Mouse (Mus musculus): ENCODE measurements around the gene Rom1.

Gene Rom1

DNA sequence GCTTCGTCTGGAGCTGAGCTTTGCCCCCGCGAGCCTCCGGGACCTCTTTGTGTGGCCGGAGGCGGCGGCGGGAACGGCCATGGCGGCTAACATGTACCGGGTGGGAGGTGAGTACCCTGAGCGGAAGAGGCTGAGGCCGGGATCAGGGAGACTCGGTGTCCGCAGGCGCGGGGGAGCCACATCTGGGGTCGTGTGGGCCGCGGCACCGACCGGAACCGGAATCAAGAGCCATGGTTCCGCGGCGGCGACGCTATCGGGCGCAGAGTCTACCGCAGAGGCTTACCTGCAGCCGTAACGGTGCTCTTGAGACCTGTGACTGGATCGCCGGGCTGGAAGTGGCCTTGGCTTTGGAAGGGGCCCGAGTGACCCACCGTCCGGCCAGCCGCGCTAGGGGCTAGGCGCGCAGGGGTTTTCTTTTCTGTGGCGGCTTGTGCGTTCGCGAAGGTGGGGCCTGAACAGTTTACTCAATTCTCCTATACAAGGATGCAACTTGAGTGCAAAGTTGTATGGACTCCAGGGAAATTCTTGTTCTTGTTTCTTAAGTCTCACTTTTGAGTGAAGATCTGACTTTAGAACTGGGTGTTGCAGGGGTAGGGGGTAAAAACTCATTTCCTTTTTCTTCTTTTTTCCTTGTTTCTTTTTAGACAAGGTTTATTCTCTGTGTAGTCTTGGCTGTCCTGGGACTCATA is 13.3 kb upstream of the Rom1 start:
- no peak for DNase-seq (ENCODE audit: low read depth)

DNA sequence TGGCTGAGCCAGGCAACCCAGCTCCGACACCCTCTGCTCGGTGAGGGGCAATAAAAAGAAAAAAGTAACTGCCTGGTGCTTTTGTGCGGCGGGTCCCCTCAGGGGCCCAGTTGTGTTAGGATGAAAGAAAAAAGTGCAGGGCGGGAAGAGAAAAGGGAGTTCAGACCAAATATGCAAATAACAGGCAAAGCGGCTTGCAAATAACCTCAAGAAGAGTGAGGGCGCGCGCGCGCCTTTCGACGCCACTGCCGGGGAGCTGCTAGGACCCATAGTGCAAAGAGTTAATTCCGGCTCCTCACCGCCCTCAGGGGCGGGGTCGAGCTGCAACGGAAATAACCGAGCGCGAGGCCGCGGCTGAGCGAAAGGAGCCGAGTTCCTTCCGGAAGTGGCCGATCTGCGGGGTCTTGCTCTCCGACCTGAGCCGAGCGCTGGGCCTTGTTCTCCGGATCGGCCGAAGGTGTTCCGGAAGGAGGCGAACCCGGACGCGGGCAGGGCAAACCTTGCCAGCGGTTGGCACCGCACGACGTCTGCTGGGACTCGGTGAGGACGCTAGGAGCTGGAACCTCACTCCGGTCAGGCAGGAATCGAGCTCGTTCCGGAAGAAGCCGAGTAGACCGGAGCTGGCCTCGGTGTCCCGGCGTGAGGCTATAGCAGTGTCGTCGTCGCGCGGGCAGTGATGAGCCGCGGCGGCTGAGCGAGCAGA is 12.5 kb upstream of the Rom1 start, which contains the start of gene Mta2:
Gene Mta2, plus strand, starts transcription at position 361 of the 703 bp plus-strand sequence.
- peak; percentile 93 for DNase-seq (ENCODE audit: low read depth)

DNA sequence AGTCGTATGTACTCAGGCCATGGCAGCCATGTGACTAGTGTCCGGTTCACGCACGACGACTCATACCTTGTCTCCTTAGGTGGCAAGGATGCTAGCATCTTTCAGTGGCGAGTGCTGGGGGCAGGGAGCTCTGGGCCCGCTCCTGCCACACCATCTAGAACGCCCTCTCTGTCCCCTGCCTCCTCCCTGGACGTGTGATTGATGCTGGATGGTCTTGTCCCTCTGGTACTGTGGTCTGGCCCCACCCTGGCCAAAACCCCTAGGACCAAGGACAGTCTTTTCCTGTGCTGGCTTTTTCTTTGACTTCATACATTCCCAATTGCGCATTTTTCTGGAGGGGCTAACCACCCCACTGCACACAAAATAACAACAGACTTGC is 12.0 kb upstream of the Rom1 start:
- no peak for DNase-seq (ENCODE audit: low read depth)

DNA sequence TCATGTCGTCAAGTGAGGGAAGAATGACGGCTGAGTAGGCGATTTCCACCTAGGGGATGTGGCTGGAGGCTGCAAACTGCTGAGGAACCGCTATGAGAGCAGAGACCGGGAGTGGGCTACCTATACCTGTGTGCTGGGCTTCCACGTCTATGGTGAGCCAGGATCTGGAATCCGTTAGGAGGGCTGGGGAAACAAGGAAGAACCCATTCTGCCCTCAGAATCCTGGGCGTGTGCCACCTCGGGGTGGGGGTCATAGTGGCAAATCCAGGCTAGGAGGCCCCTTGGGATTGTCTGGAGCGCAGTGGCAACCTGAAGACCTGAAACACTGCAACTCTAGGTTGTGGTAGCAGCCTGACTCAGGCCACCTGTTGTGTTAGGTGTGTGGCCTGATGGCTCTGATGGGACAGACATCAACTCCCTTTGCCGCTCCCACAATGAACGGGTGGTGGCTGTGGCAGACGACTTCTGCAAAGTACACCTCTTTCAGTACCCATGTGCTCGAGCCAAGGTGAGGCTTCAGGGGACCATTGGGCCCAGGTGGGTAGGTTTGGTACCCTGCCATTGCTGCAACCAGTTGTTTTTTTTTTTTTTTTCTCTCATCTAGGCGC is 11.5 kb upstream of the Rom1 start:
- no peak for DNase-seq (ENCODE audit: low read depth)

DNA sequence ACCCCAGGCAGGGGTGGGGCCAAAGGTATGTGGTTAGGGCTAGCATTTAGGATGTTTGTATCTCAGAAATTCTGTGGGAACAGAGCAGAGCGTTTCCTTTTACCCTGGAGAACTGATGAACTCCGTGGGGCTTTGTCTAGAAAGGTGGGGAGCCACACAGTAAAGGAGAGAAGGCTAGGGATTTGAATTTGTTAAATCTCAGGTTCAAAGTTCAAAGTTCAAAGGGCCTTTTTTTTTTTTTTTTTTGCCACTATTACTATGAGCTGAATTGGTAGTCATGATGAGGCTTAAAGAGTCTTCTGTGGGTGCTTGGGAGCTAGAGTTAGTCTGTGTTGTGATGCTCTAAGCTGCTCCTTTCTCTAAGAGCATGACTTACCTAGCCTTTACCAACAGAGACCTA is 7.6 kb upstream of the Rom1 start:
- no peak for DNase-seq (ENCODE audit: low read depth)

DNA sequence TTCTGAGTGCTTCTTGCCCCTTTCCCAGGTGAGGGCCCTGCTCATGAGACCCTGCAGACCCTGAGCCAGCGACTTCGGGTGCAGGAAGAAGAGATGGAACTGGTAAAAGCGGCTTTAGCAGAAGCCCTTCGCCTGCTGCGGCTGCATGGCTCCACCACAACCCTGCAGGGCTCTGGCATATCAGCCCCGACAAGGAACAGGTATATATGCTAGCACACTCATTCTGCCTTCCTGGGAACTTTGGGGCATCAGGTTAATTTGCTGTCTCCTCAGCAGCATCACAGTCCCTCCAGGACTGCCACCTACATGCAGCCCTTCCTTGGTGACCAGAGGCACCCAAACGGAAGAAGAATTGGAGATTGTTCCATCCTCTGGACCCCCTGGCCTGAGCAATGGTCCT is 1.6 kb upstream of the Rom1 start:
- no peak for DNase-seq (ENCODE audit: low read depth)

DNA sequence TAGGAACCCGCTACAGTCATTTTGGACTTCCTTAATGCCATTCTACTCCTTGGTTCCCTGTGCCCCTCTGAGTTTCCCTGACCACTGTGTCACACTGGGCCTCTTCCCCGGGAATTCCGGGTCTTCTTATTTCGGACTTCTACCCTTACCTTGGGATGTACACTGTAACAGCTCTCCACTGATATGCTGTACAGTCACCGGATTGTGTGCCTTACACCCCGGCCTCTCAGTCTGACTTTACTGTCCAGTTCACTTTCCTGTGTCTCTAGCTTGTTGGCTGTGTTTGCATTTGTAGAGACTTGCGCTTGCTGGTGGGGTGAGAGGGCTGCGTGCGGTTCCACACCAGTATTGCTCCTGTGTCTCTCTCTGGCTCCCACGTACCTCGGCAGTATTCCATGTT is 961 bp upstream of the Rom1 start:
- no peak for DNase-seq (ENCODE audit: low read depth)

DNA sequence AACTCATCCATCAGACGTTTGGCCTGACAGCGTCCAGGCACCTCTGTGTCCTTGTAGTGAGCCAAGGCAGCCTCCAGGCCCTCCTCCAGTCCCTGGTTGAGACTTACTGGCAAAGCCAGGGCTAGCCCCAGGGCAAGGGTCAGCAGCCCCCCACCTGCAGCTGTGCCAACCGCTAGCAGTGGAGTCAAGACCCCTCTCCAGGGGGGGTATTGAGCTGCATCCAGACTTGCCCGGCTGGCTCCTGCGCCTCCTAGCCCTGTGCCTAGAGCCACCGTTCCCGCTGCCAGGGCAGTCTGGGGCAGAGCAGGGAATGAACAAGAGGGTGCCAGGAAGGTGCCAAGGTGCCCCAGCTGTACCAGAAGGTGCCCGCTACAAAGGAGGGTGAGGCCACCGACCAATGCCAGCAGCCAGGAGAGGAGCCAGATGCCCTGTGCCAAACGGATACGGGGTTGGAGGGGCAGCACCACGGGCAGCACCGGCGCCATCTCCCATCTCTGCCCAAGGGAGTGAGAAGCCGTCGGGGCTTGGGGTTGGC is 400 bp downstream of the Rom1 start:
- DNase-seq (ENCODE audit: low read depth), result no peak

DNA sequence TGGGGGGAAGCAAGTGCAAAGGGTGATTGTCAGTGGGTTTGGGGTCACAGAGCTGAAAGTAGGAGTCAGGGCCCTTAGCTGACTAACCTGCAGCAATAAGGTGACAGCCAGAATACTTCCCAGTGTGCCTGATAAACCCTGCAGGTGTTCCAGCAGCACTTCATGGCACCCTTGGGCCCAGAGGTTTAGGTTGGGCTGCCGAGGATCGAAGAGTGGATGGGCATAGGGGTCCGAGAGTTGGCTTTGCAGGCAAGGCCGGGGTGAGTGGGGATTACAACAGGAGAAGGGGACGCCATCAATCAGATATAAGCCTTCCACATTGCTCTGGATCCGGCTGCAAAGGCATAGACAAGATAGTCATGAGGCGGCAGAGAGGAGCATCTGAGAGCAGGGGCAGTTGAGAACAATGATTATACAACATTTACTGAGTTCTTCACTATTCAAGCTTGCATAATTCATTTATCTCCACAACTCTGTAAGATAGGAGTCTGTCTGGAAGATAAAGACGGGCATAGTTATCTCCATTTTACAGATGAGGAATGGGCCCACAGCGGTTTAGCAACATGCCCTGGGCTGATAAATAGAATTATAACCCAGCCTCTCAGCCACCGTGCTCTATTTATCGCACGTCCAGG is 1.1 kb downstream of the Rom1 start:
- DNase-seq (ENCODE audit: low read depth), result no peak

DNA sequence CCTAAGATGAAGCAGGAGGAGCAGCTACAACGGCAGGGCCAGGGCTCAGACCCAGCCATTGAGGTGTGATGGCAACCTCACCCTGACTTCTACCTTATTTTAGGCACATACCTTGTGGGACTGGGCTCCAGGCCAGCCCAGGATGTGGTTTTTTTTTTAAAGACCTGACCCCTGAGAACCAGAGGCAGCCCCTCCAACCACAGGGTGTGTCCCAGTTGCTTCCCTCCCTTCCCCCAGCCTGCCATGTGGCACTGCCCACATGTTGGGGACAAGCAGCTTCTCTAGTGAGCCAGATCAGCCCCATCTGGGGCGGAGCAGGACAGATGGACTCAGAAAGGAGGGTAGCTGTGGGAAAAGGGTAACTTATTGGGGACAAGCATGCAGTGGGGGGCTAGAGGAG is 2.4 kb downstream of the Rom1 start:
- DNase-seq (ENCODE audit: low read depth), result no peak

DNA sequence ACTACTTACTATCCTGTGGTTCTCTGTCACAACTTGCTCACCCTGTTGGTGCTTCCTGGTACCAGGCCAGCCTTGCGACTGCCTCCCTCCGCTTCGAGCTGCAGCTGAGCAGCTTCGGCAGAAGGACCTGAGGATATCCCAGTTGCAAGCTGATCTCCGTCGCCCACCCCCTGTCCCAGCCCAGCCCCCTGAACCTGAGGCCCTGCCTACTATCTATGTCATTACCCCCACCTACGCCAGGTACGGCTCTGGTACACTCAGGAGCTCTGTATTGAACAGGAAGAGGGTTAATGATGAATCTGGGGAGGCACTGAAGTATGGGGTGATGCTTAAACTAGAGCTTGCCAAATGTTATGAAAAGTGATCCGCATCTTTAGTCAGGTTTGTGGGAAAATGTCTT is 7.4 kb downstream of the Rom1 start:
- DNase-seq (ENCODE audit: low read depth), result no peak

DNA sequence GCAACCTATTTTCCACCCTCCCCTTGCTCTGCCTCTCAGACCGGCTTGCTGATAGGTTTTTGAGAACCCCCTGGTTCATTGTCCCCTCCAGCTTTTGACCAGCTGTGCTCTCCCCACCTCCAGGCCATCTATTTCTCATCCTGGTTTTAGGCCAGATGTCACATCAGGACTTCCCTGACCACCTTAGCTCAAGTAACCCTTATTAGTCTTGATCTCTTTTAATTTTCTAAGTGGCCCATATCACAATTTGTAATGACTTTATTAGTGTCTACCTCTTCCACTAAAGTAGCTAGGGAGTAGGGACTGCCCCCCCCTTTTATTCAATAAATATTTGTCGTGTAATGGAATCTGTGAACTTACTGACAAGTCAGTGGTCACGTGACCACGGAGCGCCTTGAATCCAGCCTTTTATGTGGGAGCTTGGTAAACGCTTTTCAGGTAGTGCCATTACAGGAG is 8.3 kb downstream of the Rom1 start:
- DNase-seq (ENCODE audit: low read depth), result no peak

DNA sequence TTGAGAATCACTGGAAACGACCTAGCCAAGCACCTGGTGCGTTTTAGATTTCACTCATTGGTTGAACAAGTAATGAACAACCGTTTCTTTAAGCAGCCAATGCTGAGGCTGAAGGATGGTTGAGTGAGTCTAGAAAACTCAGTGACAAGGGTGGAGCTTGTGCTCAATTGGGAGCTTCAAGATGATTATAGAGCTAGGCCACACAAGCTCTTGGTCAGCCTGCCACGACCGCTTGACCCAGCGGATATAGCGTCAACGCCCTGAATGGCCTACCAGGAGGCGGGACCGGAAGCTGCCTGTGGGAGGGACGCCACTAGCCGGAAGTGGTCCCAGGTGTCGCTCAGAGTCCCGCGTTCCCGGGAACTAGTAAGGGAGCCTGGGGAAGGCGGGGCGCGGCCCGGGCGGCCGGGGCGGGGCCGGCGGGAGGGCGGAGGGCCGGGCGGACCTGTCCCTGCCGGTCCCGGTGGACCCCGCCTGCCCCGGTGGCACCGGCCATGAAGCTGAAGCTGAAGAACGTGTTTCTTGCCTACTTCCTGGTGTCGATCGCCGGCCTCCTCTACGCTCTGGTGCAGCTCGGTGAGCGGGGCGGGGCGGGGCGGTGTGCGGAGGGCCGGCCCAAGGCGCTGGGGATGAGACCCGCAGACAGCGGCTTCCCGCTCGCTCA is 9.0 kb downstream of the Rom1 start, which contains the start of gene B3gat3:
Gene B3gat3, plus strand, starts transcription at position 302 of the 664 bp plus-strand sequence.
- DNase-seq (ENCODE audit: low read depth), result peak; percentile 81

DNA sequence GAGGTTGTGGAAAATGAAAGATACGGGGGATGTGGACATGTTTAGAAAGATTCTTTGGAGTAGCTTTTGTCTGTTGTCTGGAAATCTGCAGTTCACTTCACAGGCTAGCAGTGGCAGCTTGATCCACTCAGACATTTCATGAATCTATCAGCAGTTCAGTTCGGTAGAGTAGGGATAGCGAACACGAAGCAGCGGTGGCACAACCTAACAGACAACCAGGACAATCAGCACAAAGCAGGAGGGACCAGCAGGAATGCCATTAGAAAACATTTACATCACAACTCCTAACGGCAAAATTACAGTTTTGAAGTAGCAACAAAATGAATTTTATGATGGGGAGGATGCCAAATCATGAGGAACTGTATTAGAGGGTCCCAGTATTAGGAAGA is 9.5 kb downstream of the Rom1 start:
- DNase-seq (ENCODE audit: low read depth), result no peak

DNA sequence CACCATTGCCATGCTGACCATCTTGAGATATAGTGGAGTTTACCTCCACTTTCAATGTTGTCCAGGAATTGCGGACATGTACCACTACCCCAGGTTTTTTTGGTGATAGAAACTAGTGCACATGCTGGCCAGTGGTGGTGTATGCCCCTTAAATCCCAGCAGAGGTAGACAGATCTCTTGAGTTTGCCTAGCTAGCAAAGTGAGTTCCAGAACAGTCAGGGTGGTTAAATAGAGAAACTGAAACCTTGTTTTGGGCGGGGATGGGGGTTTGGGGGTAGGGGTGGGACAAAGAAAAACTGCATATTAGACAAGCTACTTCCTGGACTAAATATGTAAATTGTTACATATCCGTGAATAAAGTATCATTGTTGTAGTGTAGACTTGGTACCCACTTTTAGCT is 10.2 kb downstream of the Rom1 start:
- no peak for DNase-seq (ENCODE audit: low read depth)

DNA sequence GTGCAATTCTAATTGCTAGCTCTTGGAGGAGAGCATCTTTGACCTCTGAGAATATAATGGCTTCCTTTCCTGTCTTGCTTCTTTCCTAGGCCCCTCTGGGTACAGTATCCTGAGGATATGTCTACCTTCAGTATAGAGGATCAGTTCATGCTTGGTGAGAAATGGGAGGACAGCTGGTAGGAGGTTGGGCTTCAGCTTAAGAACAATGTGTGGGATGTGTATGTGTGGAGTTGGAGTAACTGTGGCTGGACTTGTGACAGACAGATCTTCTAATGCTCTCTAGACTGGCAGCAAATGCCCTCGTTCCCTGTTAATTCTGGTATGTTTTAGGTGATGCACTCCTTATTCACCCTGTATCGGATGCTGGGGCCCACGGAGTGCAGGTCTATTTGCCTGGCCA is 14.9 kb downstream of the Rom1 start:
- DNase-seq (ENCODE audit: low read depth), result no peak

DNA sequence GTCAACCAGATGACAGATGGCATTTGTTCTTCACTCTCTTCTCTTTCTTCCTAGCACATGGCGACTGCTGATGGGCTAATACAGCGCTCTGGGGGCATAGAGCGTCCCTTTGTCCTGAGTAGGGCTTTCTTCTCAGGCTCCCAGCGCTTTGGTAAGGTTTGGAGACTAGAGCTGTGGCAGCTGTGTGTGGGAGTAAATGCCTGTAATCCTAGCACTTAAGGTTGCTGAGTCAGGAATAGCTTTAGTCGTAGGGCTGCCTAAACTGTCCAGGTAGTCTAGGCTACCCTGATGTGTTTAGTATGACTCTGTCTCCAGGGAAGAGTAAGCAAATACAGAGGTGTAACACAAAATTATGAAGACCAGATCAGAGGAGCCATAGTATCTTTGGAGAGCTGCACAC is 17.3 kb downstream of the Rom1 start:
- no peak for DNase-seq (ENCODE audit: low read depth)

DNA sequence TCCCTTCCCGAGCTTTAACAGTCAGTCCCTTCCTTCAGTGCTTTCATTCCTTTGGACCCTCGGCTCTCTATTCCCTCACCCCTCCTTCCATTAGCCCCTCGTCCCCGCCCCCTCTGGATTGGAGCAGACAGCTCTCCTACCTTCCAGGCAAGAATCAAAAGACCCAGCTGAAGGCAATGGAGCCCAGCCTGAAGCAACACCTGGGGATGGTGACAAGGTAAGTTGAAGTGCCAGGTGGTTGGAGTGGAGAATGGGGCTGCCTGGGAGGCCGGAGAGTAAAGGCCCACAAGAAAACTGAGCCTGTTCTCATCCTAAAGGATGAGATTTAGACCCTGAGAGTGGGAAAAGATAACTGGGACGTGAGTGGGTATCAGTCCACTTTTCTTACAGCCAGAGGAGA is 20.6 kb downstream of the Rom1 start:
- no peak for DNase-seq (ENCODE audit: low read depth)

DNA sequence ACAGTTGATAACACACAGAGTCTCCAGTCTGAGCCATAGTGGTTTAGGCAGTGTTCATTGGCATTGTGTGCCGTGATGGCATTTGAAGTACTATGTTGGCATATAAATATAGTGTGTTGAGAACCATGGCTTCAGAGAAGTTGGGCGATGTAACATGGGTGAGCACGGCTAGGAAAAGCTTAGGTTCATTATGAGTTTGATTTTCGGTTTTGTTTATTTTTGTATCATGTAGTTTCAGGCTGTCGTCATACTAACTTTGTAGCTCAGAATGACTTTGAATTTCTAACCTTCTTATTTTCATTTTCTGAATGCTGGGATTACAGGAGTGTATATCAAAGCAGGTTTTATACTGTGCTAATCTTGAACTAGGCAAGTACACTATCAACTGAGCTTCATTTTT is 25.7 kb downstream of the Rom1 start:
- DNase-seq (ENCODE audit: low read depth), result no peak

DNA sequence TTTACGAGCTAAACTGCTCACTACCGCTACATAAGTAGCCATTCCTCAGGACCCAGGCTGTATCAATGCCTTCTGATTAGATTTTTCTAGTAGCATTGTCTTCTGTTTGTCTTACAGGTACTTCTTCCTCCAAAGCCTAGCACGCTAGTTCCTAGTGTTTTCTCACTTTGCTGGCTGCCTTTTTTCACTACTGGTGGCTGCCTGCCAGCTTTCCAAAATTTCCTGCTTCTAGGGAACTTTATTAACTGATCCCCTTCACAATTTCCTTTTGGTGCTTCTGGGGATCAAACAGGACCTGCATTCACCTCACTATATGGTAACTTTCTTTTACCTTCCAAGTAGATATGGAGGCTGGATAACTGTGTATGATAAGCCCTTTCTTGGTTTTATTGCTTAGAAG is 30.1 kb downstream of the Rom1 start:
- DNase-seq (ENCODE audit: low read depth), result no peak

DNA sequence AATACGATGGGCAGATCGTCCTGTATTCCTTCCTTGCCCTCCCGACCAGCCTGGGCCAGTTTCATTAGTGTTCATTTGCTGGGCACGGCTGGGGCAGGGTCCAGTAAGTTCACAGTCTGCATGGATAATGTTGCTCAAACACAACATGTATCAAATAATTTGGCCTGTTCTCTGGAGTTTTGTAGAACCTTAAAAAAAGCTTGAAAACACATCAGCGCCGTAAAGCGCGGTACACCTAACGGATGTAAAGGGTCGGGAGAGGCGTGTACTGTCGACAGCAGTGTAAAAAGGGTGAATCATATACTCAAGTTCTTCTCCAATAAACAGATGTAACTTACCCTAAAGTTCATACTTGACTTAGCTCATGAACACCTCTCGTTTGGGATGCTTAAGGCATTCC is 30.6 kb downstream of the Rom1 start:
- DNase-seq (ENCODE audit: low read depth), result no peak

DNA sequence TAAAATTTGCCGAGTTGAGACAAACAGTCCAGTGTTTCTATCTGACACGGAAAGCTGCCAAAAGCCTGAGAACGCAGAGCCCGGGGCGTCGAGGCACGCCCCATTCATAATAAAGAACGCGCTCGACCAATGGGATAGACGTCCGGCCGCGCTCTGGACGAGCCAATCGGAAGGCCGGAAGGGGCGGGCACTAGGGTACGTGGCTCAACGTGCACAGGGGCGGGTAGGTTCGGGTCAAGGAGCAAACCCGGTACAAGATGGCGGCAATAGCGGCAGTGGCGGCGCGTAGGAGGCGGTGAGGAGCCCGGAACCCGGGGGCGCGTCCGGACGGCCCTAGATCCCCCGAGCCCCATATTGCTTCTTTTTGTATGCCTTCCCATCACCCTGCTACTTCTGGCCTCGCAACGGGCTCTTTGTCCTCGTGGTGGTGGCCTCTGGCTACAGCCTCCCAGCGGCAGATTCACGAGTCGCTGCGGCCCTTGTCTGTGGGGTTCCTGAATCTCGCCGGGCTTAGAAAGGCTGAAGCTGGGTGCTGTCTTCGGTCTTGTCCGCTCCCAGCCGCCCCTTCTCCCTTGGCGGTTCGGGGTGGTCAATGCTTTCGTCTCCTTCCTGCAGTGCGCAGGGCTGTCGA is 31.2 kb downstream of the Rom1 start, which contains the start of gene Ganab:
Gene Ganab, plus strand, starts transcription at position 207 of the 631 bp plus-strand sequence.
- DNase-seq (ENCODE audit: low read depth), result peak; percentile 95

All from c-Kit-positive CD71-negative TER-119-negative erythroid progenitor cells, embryonic 14.5 days (primary cell).